Mouse (Mus musculus) brain, embryonic 14.5 days (tissue): ENCODE measurements at regions not wholly inside any gene's neighbourhood (a gene's known extent, or its start where the extent isn't known, plus 50 kb on each side); places are given as distances from the start of the nearest gene placed in this dataset.

Source experiments
- CTCF ChIP-seq: fragments of 200-500 bp; IDR thresholded peaks from 2 replicates; pipeline ENCODE4 v1.5.1; 2012; ENCODE audit warnings: inconsistent platforms, mild to moderate bottlenecking, moderate library complexity, borderline replicate concordance; ENCODE audit not compliant: insufficient read depth, insufficient read length; ENCODE audit errors: extremely low read depth
- POLR2A ChIP-seq: fragments of 200-500 bp; IDR thresholded peaks from 2 replicates; pipeline ENCODE4 v1.6.1; 2012; ENCODE audit warnings: mild to moderate bottlenecking, inconsistent platforms, borderline replicate concordance; ENCODE audit not compliant: poor library complexity, insufficient read depth, insufficient read length, severe bottlenecking; ENCODE audit errors: extremely low read depth

GRCm38 (mm10) chr19:14692183-14692582, 94.3 kb upstream of the Tle4 start:
- no peak for TF ChIP-seq POLR2A
- no peak for TF ChIP-seq CTCF
